Mouse (Mus musculus): ENCODE results near the gene Tgtp2.

DNA sequence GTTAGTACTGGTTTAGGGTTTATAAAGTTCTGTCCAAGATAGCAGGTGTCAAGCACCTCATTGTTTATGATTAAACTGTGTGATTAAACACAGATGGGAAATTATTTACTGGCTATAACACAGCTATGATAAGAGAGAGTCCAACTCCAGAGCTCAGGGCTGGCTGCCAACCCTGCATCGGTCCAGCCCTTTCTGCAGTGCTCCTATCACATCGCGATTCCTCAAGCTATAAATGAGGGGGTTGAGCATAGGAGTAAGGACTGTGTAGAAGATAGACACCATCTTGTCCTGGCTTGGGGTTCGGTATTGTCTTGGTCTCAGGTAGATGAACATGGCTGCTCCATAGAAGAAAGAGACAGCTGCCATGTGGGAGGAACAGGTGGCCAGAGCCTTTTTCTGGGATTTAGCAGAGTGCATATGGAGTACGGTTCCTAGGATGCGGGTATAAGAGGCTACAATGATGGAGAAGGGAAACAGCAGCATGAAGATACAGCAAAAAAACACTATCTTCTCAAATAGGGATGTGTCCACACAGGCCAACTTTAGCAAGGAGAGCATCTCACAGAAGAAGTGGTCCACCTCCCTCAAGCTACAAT lies 48.7 kb upstream of the Tgtp2 start:
- TF ChIP-seq CTCF (IDR thresholded peaks at IDR 0.05; ENCODE audit: low read depth, low read length) (no peak), POLR2AphosphoS5 (IDR thresholded peaks at IDR 0.05; ENCODE audit: insufficient replicate concordance, low read depth, low read length) (no peak), GATA1 (IDR thresholded peaks at IDR 0.05; ENCODE audit: borderline replicate concordance, low read length) (no peak), TAL1 (conservative IDR thresholded peaks at IDR 0.05; ENCODE audit: low read depth, low read length) (no peak), GATA2 (IDR thresholded peaks at IDR 0.05; ENCODE audit: borderline replicate concordance, low read depth, low read length) (no peak)

Data from G1E (cell line).